Mouse (Mus musculus) cortical plate, adult 2 months (tissue): ENCODE data around the gene Tmem243.

ENCODE experiments used
- CTCF ChIP-seq: fragments of 200-500 bp; IDR thresholded peaks from 2 replicates; pipeline ENCODE4 v1.5.1; 2011; ENCODE audit warnings: mild to moderate bottlenecking, control low read depth, low read length; ENCODE audit not compliant: insufficient read depth; ENCODE audit errors: extremely low read depth
- POLR2A ChIP-seq: fragments of 200-500 bp; IDR thresholded peaks from 2 replicates; pipeline ENCODE4 v1.6.1; 2011; ENCODE audit warnings: mild to moderate bottlenecking, low read length, control low read depth; ENCODE audit not compliant: insufficient read depth; ENCODE audit errors: extremely low read depth

GRCm38 (mm10) chr5:9059303-9060023, 41.0 kb upstream of the Tmem243 start:
- TF ChIP-seq POLR2A (no peak), CTCF (no peak)
